Mouse (Mus musculus): ENCODE data around the gene Pianp. TPM values are rescaled to one million over a fixed set of nuclear protein-coding genes. Genes with fewer than 3 reads are reported as not detected.

Pianp gene
- total RNA-seq, 2 experiments from 2014 or later, result 176 to 191 TPM

DNA sequence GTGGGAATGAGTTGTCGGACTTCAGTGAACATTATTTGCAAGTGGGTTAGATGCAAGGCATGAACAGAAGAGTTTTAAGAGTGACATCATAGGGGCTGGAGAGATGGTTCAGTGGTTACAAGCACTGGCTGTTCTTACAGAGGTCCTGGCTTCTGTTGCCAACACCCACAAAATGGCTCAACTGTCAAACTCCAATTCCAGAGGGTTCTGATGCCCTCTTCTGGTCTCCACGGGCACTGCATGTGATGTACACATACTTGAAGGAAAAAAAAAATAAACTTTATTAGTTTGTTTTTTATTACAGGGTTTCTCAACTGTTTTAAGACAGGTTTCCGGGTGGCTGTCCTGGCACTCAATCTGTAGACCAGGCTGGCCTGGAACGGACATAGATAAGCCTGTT, 28.7 kb upstream of the Pianp start:
- no peak overlapping the region for H3K4me3 ChIP-seq
- no peak overlapping the region for H3K27ac ChIP-seq
- no peak for DNase-seq (ENCODE audit: extremely low spot score in 1 of 2, low spot score in 2 of 2)
- intact Hi-C loops (cut with DNase I), result no loop called here
- TF ChIP-seq CTCF (IDR thresholded peaks at IDR 0.05), result peak; percentile 69

DNA sequence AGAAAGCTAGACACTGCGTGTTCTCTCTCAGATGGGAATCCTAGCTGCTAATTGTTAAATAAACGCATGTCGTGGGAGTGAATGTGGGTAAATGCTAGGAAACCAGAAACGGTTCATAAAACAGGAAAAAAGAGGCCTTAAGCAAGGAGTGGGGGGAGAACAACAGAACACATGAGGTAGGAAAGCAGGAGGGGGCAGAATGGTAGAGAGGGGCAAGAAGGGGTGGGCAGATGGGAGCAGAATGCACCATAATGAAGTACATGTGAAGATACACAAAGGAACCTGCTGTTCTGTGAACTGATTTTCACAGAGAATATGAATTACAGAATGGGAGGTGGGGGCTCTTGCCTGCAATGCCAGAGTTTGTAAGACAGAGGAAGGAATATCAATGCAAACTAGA, 4.3 kb upstream of the Pianp start:
- no peak for TF ChIP-seq CTCF (IDR thresholded peaks at IDR 0.05)
- no peak for DNase-seq (ENCODE audit: extremely low spot score in 1 of 2, low spot score in 2 of 2)
- Histone ChIP-seq H3K27ac (no peak overlapping the region), H3K4me3 (no peak overlapping the region)
- intact Hi-C loops (cut with DNase I), result no loop called here

DNA sequence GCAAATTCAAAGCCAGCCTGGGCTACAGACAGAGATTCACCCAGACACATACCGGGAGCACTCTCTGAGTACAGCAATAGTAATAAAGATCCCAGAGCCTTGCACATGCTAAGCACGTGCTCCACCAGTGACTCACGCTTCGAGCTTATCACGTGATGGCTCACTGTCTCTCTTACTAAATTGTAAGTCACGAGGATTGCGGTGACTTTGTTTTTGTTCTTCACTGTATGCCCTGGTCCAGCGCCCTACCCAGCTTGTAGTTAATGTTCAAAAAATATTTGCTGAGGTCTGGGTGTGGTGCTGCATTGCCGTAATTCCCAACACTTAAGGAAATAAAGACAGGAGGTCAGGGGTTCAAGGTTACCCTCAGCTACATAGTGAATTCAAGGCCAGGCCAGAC, 3.1 kb upstream of the Pianp start:
- Histone ChIP-seq H3K4me3 (no peak overlapping the region), H3K27ac (no peak overlapping the region)
- intact Hi-C loops (cut with DNase I), result no loop called here
- no peak for TF ChIP-seq CTCF (IDR thresholded peaks at IDR 0.05)
- no peak for DNase-seq (ENCODE audit: extremely low spot score in 1 of 2, low spot score in 2 of 2)

DNA sequence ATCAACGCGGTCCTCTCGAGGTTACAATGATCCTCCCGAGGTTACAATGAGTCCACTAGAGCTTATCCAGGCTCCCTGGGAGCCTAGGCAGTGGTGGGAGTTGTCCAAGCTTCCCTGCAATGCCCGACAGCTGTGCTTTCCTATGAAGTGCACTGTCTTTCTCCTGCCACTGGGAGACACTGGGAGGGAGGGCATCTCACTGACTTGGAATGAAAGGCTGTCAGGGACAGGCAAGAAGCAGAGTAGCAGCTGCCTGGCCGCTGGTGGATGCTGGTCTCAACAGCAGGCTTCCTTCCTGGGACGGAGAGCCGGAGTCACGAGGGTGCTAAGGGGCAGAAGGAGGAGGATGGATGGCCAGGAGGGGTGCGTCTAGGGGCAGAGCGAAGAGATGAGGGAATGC, 2.6 kb upstream of the Pianp start:
- Histone ChIP-seq H3K4me3 (no peak overlapping the region), H3K27ac (peak overlapping the region; percentile 8; the same call in 1 of the 2 replicates)
- TF ChIP-seq CTCF (IDR thresholded peaks at IDR 0.05), result peak; percentile 40
- intact Hi-C loops (cut with DNase I), result no loop called here
- no peak for DNase-seq (ENCODE audit: extremely low spot score in 1 of 2, low spot score in 2 of 2)

DNA sequence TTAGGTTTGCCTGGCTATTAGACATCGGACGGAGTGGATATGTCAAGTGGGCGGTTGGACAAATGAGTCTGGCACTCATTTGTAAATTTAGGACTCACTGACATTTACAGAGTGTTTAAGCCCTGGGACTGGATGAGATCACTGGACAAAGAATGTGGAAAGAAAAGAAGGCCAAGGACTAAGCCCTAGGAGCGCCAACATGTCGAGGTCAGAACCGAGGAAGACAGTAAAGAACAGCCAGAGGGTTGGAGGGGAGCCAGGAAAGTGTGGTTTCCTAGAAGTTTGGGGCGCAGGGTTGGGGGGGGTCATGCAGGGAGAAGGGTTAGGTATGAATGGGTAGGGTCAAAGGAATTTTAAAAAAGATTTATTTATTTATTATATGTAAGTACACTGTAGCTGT, 1.2 kb upstream of the Pianp start:
- Histone ChIP-seq H3K4me3 (no peak overlapping the region), H3K27ac (no peak overlapping the region)
- no peak for DNase-seq (ENCODE audit: extremely low spot score in 1 of 2, low spot score in 2 of 2)
- no peak for TF ChIP-seq CTCF (IDR thresholded peaks at IDR 0.05)
- intact Hi-C loops (cut with DNase I), result no loop called here

DNA sequence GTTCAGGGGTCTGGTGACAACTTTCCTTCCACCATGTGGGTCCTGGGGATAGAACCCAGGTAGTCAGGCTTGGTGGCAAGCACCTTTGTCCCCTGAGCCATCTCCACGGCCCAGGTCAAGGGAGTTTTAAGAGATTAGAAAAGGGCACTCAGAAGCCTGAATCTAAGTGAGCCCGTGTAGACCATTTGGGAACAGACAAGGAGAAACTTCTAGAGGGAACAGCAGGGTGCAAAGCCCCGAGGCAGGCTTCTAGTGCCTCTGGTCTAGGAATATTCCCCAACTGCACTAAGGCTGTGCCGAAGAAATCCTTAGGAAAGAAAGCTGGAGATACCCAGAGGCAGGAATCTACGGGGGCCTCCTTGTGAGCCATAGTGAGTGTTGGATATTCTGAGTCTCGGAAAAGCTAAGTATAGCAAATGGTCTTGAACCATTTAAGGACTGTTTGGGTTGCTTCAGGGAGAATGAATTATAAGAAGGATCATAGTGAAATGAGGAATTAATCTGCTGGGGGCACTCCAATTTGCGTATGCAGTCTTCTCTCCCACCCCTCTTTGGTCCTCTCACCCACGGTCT, 577 bp upstream of the Pianp start:
- intact Hi-C loops (cut with DNase I), result loop anchor here (2.0 kb wide), 1 partner anchor 65 kb away; the partner anchor contains the start of gene Mlf2
- H3K4me3 ChIP-seq, result peak overlapping the region; percentile 77
- DNase-seq (ENCODE audit: extremely low spot score in 1 of 2, low spot score in 2 of 2), result no peak
- no peak for TF ChIP-seq CTCF (IDR thresholded peaks at IDR 0.05)
- peak overlapping the region; percentile 90 for H3K27ac ChIP-seq

DNA sequence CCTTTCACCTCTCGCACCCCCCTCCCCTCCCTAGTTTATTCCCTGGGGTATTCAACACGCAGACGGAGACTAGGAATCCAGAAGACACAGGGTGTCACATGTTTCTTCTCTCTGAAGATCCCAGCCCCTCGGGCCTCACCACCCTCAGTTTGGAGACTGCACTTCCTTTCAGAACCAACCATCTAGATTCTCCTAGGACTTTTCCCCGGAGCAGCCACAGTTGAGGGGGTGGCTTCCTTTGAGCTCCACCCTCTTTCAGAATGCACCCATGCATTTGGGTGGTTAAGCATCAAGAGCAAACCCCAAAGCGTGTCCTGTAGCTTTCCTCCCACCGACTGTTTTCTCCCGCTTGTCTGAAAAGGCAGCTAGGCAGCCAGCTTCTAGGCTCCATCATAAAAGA, 1.6 kb downstream of the Pianp start:
- peak overlapping the region; percentile 77 for H3K4me3 ChIP-seq
- DNase-seq (ENCODE audit: extremely low spot score in 1 of 2, low spot score in 2 of 2), result peak; percentile 53 to 54
- H3K27ac ChIP-seq, result peak overlapping the region; percentile 95
- intact Hi-C loops (cut with DNase I), result no loop called here
- no peak for TF ChIP-seq CTCF (IDR thresholded peaks at IDR 0.05)

DNA sequence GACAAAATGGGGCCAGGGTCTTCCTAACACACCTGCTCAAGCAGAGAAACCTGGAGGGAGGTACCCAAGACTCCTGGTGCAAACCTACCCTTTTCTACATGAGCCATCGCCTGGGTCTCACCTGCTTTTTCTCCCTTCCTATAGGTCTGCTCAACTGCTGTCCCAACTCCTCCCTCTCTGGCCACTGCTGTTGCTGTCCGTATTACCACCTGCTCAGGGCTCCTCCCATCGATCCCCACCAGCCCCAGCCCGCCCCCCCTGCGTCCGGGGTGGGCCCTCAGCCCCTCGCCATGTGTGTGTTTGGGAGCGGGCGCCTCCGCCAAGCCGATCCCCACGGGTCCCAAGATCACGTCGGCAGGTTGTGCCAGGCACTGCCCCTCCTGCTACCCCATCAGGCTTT, 2.6 kb downstream of the Pianp start:
- intact Hi-C loops (cut with DNase I), result no loop called here
- TF ChIP-seq CTCF (IDR thresholded peaks at IDR 0.05), result no peak
- Histone ChIP-seq H3K4me3 (peak overlapping the region; percentile 77), H3K27ac (peak overlapping the region; percentile 95)
- no peak for DNase-seq (ENCODE audit: extremely low spot score in 1 of 2, low spot score in 2 of 2)

DNA sequence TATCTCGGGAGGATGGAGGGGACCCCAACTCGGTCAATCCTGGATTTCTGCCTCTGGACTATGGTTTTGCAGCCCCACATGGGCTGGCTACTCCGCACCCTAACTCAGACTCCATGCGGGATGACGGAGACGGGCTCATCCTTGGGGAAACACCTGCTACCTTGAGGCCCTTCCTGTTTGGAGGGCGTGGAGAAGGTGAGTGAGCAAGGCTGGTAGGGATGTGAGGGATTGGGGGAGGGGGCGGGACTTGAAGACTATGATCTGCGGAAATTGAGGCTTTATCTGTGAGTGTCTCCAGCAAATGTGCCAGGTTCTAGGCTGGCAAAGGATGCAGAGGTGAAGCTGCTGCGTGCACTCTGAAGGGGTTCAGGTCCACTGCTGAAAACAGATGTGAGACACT, 3.1 kb downstream of the Pianp start:
- no peak for DNase-seq (ENCODE audit: extremely low spot score in 1 of 2, low spot score in 2 of 2)
- intact Hi-C loops (cut with DNase I), result no loop called here

DNA sequence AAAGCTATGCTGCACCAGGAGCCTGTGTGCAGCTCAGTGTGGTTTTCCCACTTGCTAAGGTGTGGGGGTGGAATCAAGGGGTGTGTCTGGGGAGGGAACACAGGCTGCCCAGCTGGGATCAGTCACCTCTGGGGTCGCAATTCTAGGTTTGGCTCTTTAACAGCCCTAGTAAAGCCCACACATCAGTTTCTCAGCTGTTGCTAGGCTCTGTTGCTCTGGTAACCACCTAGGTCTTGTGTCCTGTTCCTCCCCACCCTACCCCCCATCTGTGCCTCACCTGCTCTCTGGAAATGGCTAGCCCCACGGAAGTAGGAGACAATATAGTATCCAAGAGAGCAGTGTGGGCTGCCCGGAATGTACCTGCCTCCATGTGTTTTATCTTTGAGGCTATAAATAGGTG, 7.2 kb downstream of the Pianp start:
- no peak overlapping the region for H3K4me3 ChIP-seq
- H3K27ac ChIP-seq, result no peak overlapping the region
- TF ChIP-seq CTCF (IDR thresholded peaks at IDR 0.05), result no peak
- no peak for DNase-seq (ENCODE audit: extremely low spot score in 1 of 2, low spot score in 2 of 2)
- intact Hi-C loops (cut with DNase I), result no loop called here

More for the DNA sequence above, 3.1 kb downstream of the Pianp start:
- Histone ChIP-seq H3K4me3 (no peak overlapping the region), H3K27ac (no peak overlapping the region; the same call in 1 of the 2 replicates)
- no peak for TF ChIP-seq CTCF (IDR thresholded peaks at IDR 0.05)

DNA sequence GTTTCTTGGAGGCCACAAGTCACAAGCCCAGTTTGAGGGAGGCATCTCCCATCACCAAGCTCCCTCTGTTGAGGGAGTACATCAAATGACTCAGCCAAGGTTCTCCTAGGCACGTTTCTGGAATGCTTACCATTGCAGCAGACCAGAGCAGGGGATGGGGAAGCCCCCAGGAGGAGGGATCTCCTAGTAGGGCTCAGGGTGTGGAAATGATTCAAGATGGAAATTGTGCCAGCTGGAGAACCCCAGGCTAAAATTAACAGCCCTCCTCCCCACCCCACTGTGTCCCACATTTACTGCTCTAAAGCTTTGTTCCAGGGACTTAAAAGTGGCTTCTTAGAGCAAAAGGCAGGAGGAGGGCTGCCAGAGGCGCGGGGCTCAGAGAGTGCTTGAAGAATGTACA, 8.6 kb downstream of the Pianp start:
- TF ChIP-seq CTCF (IDR thresholded peaks at IDR 0.05), result no peak
- intact Hi-C loops (cut with DNase I), result no loop called here

DNA sequence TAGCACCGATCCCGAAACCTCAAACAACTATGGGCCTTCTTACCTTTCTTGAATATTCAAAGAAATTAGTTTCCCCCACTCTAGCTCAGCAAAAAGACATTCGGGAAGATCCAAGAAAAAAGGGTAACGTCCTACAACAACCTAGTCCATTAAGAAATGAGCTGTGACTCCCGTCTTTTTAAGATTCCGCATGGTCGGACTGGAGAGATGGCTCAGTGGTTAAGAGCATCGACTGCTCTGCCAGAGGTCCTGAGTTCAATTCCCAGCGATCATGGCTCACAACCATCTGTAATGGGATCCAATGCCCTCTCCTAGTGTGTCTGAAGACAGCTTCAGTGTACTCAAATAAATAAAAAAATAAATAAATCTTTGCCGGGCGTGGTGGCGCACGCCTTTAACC, 11.6 kb downstream of the Pianp start:
- DNase-seq (ENCODE audit: extremely low spot score in 1 of 2, low spot score in 2 of 2), result no peak
- peak overlapping the region; percentile 91 for H3K27ac ChIP-seq
- intact Hi-C loops (cut with DNase I), result no loop called here
- H3K4me3 ChIP-seq, result peak overlapping the region; percentile 75
- no peak for TF ChIP-seq CTCF (IDR thresholded peaks at IDR 0.05)

More for the DNA sequence above, 8.6 kb downstream of the Pianp start:
- DNase-seq (ENCODE audit: extremely low spot score in 1 of 2, low spot score in 2 of 2), result no peak
- peak overlapping the region; percentile 61 for H3K27ac ChIP-seq
- H3K4me3 ChIP-seq, result no peak overlapping the region

DNA sequence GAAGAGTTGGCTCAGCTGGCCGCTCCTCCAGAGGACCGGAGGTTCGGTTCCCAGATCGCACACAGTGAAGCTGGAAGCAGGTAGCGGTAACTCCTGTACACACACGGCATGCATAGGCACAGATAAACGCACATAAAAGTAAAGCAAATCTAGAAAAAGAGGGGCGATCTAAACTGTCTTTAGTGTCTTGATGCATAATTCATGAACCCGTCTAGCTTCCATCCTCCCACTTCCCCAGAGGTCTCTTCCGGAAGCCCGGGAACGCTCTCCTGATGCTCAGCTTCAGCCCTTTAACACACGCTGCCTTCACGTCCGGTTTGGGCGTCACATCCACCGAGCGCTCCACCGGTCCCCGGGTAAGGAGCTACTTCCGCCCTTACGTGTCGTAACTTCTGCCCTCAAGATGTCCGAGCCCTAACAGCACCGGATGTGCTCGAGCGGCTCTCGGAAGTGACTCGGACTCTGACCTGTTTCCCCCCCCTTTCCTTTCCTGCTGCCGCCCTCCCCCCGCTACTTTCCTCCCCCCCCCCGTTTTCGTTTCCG, 12.2 kb downstream of the Pianp start:
- intact Hi-C loops (cut with DNase I), result loop anchor here (1.0 kb wide), 2 partner anchors 31 to 43 kb away; partner anchors contain the start of genes Cops7a and Ing4
- DNase-seq (ENCODE audit: extremely low spot score in 1 of 2, low spot score in 2 of 2), result peak; percentile 96 to 97
- Histone ChIP-seq H3K27ac (peak overlapping the region; percentile 91), H3K4me3 (peak overlapping the region; percentile 75)
- no peak for TF ChIP-seq CTCF (IDR thresholded peaks at IDR 0.05)

Data from left cerebral cortex, adult 2 months (tissue).